Mouse (Mus musculus): Measurements from ENCODE around the gene Map6. TPM values are rescaled to one million over a fixed set of nuclear protein-coding genes. Genes with fewer than 3 reads are reported as not detected.

Gene Map6
- total RNA-seq, 2 experiments from 2014 or later, result 134 to 141 TPM

GRCm38 (mm10) chr7:99383246-99383645 lies 116.0 kb downstream of the Map6 start:
- DNase-seq (ENCODE audit: low spot score in 2 of 2), result no peak

GRCm38 (mm10) chr7:99384101-99384611 lies 116.9 kb downstream of the Map6 start:
- DNase-seq (ENCODE audit: low spot score in 2 of 2), result no peak

- no peak for DNase-seq (ENCODE audit: low spot score in 2 of 2)
Measured at GRCm38 (mm10) chr7:99386030-99386429, 118.8 kb downstream of the Map6 start.

Other genes with a start within 250 kb of the Map6 start
- 10 to 100 TPM; 51.7 to 56.8 TPM for gene Uvrag, start 126.3 kb upstream of the Map6 start, total RNA-seq (2021)
- gene Dgat2, start 84.7 kb upstream of the Map6 start, total RNA-seq (2021), result 10 to 100 TPM; 57.5 to 63.0 TPM
- gene Mogat2, start 28.8 kb upstream of the Map6 start, total RNA-seq (2021), result not detected
- 10 to 100 TPM; 20.2 to 23.6 TPM for gene Serpinh1, start 85.8 kb downstream of the Map6 start, total RNA-seq (2021)
- 10 to 100 TPM; 29.0 to 34.2 TPM for gene Gdpd5, start 114.0 kb downstream of the Map6 start, total RNA-seq (2021)
- gene Klhl35, start 198.6 kb downstream of the Map6 start, total RNA-seq (2021), result 1 to 10 TPM; 2.3 to 3.2 TPM
- 100 to 1,000 TPM; 268 to 293 TPM for gene Rps3, start 216.3 kb downstream of the Map6 start, total RNA-seq (2021)

Data from left cerebral cortex, adult 18-20 months (tissue).